Mouse (Mus musculus) erythroblast, embryonic 14.5 days (primary cell): Measurements from ENCODE around the gene Saysd1.

ENCODE experiments used
- GATA1 ChIP-seq: IDR thresholded peaks from 2 replicates; pipeline ENCODE4 v1.6.1; 2012; ENCODE audit warnings: low read length, inconsistent platforms, mixed read lengths
- TAL1 ChIP-seq: IDR thresholded peaks from 3 replicates; pipeline ENCODE4 v1.6.1; 2012; ENCODE audit warnings: low read length, inconsistent platforms, mixed read lengths

DNA sequence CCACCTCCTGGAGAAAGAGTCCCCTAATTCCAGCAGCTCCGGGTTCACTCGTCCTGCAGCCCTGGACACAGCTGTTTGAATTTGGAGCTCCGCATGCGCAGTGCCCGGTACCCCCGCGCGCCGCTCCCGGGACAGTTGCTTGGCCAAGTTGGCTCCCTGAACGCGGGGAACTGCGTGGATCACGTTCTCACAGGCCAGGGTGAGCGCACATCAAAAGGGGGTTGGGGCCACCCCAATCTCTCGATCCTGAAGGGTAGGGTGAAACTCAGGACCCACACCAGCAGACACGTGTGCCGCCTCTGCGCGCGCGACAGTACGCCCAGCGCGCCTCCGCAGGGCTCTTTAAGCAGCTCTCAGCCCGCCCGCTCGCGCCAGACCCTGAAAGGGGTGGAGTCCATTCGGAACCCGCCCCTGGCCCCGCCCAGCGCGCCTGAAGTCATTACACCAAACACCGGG lies 43.2 kb upstream of the Saysd1 start, which contains the start of gene Kcnk5:
- no peak for TF ChIP-seq TAL1
- no peak for TF ChIP-seq GATA1
